In the genomic region with DNA sequence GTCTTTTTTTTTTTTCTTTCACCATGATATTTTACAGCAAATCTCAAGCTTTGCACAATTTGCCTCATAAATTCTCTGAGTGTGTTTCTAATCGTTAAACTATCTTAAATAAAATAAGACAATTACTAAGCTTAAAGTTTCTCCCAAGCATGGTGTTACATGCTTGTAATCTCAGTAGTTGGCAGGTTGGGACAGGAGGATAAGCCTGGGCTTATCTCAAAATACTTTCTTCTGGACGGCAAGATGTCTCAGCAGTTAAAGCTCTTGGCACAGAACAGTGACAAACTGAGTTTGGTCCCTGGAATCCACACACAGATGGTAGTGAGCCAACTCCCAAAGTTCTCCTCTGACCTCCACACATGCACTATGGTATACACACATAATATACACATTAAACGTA, we compare ENCODE assay signal across 26 mouse cellular contexts. TPM values are rescaled to one million over a fixed set of nuclear protein-coding genes. Genes with fewer than 3 reads are reported as not detected.
"Had no signal": no experiment of that assay in that cellular context is flagged by ENCODE, and none has a peak within 500 bp of the region (broad histone marks: within the 10 kb centered on the region; RNA-seq: fewer than 3 reads in every experiment).

No protein-coding gene starts in this region.

- H3K4me3 ChIP-seq: heart, adult 2 months; heart, embryonic 13.5 days; heart, embryonic 15.5 days; hindbrain, embryonic 13.5 days; hindbrain, embryonic 15.5 days; kidney, embryonic 15.5 days; limb, embryonic 13.5 days; limb, embryonic 15.5 days had no signal

- ATAC-seq: hindbrain, postnatal 0 days; intestine, embryonic 16.5 days had no signal

- H3K4me1 ChIP-seq: heart, embryonic 13.5 days; heart, embryonic 15.5 days; hindbrain, embryonic 13.5 days; hindbrain, embryonic 15.5 days; kidney, embryonic 15.5 days; limb, embryonic 13.5 days; limb, embryonic 15.5 days had no signal

- DNase-seq: gastrocnemius, postnatal 14 days; gastrocnemius, postnatal 36 days; heart, adult 11 months; heart, adult 2 months; heart, postnatal 14 days; heart, postnatal 36 days; kidney, adult 11 months; kidney, adult 2 months; kidney, adult 9 months; kidney, postnatal 14 days; kidney, postnatal 36 days; layer of hippocampus, adult 9-11 months; layer of hippocampus, postnatal 36 days; left cerebral cortex, postnatal 4 days had no signal

- H3K9me3 ChIP-seq: heart, embryonic 13.5 days; heart, embryonic 15.5 days; hindbrain, embryonic 13.5 days; hindbrain, embryonic 15.5 days; kidney, embryonic 15.5 days; limb, embryonic 13.5 days; limb, embryonic 15.5 days had no signal

- H3K9ac ChIP-seq: heart, embryonic 13.5 days; heart, embryonic 15.5 days; hindbrain, embryonic 13.5 days; hindbrain, embryonic 15.5 days; kidney, embryonic 15.5 days; limb, embryonic 13.5 days; limb, embryonic 15.5 days had no signal

- H3K27me3 ChIP-seq: heart, embryonic 13.5 days; heart, embryonic 15.5 days; hindbrain, embryonic 13.5 days; hindbrain, embryonic 15.5 days; kidney, embryonic 15.5 days; limb, embryonic 13.5 days; limb, embryonic 15.5 days had no signal

- H3K27ac ChIP-seq: heart, adult 2 months; heart, embryonic 13.5 days; heart, embryonic 15.5 days; hindbrain, embryonic 13.5 days; hindbrain, embryonic 15.5 days; hindbrain, postnatal 0 days; kidney, embryonic 15.5 days; kidney, postnatal 0 days; limb, embryonic 13.5 days; limb, embryonic 15.5 days had no signal

- H3K36me3 ChIP-seq: heart, embryonic 13.5 days; heart, embryonic 15.5 days; hindbrain, embryonic 13.5 days; hindbrain, embryonic 15.5 days; kidney, embryonic 15.5 days; limb, embryonic 13.5 days; limb, embryonic 15.5 days had no signal

- H3K4me2 ChIP-seq: heart, embryonic 11.5 days; heart, embryonic 13.5 days; heart, embryonic 15.5 days; hindbrain, embryonic 13.5 days; hindbrain, embryonic 15.5 days; kidney, embryonic 15.5 days; limb, embryonic 13.5 days; limb, embryonic 15.5 days had no signal

RNA-seq across cellular contexts. Expression of a gene that starts 10.8 kb away (rescaled TPM):
- polyA plus RNA-seq: heart, embryonic 11.5 days; heart, postnatal 0 days had no signal
